Mouse (Mus musculus) myocyte (in vitro differentiated cells): ENCODE results near the gene Med29.

Experiments
- E2F4 ChIP-seq: IDR thresholded peaks from one replicate; pipeline ENCODE4 v1.6.1; 2011; ENCODE audit warnings: mild to moderate bottlenecking, control low read depth, moderate library complexity; ENCODE audit not compliant: insufficient read depth
- POLR2A ChIP-seq: IDR thresholded peaks from one replicate; pipeline ENCODE4 v1.6.1; 2011; ENCODE audit warnings: low read depth, mild to moderate bottlenecking, control low read depth, moderate library complexity; ENCODE audit not compliant: insufficient read length

- TF ChIP-seq POLR2A: peak; percentile 46
- TF ChIP-seq E2F4: peak; percentile 69
Measured at GRCm38 (mm10) chr7:28372251-28373108, 20.0 kb downstream of the Med29 start, which contains the start of gene Plekhg2.
